Mouse (Mus musculus) cerebellum, adult 11-12 months (tissue): ENCODE measurements around the gene Shc3.

Experiments
- DNase-seq: peaks from one replicate; pipeline ENCODE4 v3.0.0; 2022

The Shc3 gene

DNA sequence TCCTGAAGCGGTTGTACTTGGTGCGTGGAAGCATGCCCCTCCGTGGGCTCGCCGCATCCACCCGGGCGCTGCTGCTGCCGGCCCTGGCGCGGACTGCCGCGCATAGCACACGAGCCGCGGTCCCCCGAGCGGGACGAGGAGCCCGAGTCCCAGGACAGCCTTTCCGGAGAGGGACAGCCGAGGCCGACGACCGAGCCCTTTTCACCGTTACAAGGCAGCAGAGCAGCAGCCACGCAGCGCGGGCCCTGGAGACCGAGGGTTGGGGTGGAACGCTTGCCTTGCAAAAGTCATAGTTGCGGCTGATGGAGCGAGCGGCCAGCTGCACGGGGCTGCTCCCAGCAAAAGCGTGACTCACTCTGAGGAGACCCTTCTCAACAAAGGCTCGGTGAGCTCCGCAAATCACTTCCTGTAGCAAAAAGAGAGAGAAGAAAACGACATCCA lies 1.8 kb downstream of the Shc3 start:
- no peak for DNase-seq

DNA sequence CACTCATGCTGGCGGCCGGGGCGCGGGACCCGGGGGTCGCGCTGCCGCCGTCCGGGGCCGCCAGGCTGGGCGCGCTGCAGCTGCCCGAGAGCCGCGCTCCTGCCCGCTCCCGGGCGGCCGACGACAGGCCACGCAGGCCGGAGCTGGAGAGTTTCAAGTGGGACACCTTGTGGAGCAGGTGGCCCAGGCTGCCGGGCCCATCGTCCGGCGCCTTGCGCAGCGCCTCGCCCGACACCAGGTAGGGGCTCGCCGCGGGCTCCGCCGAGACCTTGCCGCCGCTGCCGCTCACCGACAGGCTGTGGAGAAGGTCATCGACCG lies 2.2 kb downstream of the Shc3 start:
- DNase-seq = no peak

DNA sequence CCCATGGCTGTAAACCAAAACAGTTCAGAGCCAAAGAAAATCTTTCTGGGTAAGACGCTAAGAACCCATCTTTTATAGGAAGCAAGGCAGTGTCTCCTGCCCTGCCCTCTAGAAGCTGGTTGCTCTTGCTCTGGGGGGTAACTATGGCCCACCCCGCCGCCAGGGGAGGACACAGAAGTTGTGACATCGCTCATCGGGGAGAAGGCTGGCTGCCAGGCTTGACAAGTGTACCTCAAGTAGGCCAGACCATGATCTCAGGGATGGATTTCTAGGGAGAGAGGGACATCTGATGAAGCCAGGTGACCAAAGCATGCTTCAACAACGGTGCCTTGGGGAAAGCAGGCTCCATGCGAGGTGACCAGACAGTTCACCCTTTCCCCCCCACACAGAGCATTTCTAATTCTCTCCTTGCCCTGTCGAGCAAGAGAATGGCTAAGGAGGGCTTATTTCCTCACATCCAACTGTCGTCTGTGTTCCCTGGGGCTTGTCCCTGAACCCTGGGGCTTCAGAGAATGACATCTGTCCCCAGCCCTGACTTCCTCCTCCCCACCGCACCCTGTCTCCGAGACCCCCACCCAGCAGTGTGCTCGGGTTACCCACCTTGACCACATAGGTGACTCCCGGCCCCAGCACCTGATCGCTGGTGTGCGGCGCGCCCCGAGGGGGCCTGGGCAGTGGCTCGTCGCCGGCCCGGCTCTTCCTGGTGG lies 2.7 kb downstream of the Shc3 start:
- DNase-seq = no peak

DNA sequence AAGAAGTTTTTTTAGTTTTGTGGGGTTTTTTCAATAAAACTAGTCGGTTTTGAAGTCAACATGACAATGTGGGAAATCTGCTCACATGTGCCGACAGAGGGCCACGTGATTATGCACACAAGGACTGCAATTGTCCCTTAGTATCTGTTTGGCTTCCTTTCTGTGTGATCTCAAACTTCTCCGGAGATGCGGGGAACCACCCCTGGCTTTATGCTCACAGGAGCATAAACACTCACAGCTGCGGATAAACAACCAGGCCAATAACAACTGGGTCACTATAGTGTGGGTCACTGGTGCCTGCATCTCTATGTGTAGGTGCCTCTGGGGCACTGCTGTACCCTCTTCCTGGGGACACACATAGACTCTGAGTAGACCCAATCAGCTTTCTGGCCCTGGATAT lies 4.5 kb downstream of the Shc3 start:
- no peak for DNase-seq

DNA sequence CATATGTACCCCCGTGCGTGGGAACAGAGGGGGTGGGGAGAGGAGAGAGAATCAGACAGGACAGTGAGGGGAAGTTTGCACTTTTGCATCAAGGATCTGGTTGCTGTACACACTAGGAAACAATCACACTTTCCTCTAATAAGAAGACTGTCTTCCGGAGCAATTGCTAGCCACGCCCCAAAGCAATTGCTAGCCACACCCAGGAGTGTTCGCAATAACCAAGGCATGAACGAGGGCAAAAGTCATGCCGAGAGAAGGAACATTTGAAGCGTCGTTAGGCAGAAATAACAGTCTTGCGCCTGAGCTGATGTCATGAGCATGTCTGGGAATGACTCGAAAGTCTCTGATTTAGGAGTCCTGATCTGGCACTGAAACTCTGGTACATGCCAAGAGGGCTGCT lies 15.9 kb downstream of the Shc3 start:
- no peak for DNase-seq

DNA sequence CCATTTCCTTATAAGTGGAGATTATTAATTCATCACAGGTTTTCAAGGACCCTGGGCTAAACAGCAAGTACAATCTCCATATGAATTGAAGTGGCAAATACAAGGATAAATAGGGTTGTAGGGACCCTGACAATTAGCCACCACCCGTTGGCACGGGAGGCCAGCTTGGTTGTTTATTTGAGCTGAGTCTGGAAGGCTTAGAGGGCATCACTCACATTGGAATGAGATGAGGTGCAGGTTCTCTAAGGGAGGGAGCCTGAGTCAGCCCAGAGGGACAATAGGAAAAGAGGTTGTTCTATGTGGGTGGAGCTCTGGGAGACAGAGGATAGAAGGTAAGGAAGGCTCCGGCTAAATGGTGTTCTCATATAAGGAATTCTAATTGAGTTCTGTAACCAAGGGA lies 17.0 kb downstream of the Shc3 start:
- no peak for DNase-seq

DNA sequence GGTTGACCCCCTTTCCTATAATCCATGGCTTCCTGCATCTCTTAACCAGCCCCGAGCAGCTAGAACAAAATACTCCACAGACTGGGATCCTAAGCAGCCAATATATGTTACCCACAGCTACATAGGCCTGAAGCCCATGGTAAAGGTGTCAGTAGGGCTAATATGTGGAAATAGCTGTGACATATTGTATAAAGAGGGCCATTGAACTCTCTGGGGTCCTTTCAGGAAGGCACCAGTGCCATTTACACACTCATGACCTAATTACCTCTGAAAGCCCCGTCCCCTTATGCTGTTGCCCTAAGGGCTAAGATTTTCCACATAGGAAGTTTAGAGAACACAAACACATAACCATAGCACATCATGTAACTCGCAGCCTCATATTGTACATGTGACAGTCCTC lies 17.4 kb downstream of the Shc3 start:
- DNase-seq = no peak

DNA sequence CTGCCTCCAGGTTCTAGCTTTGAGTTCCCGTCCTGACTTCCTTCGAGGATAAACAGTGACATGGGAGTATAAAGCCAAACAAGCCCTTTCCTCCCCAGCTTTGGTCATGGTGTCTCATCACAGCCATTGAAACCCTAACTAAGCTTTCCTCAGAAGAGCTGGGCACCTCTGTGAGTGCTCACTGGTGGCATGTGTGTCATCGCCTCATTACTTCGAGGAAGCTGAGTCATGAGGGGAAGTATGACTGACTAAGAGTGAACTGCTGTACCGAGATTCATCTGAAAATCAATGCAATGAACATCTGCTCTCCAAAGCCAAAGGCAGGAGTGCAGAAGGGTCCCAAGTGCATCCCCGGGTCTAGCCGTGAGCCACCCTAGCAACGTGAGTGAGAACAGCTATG lies 29.4 kb downstream of the Shc3 start:
- DNase-seq = no peak

DNA sequence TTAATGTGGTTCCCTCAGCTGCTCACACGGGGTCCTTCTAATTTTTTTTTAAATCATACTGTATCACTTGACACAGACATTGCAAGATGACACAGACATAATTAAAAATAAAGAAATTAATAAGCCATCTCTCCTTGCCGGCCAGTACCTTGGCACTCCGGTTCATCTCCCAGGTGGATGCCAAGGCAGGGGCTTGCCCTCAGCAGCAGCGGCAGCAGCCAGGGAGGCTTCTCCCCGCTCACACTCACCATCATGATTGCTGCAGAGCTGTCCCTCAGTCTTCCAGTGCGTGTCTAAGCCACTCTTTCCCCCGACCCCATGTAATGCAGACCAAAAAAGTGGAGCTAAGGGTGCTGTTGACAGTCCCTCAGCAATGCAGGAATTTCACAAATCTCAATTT lies 33.9 kb downstream of the Shc3 start:
- DNase-seq = no peak

DNA sequence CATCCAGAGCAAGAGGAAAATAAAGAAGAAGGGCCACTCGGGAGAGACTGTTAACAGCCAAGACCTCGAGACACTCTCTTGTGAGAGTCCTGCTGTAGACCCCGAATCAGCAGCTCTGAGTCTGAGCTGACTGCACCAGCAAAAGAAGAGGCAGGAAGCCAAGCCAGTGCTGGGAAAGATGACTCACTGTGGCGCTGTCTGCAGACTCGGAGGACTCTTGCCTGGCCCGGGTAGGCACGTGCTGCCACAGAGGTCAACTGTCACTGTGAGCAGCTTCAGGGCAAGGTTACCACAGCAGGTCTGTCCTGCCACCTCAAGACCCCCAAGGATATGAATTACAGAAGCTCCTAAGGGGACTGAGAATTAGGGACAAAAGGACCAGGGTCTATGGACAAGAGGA lies 42.7 kb downstream of the Shc3 start:
- no peak for DNase-seq

DNA sequence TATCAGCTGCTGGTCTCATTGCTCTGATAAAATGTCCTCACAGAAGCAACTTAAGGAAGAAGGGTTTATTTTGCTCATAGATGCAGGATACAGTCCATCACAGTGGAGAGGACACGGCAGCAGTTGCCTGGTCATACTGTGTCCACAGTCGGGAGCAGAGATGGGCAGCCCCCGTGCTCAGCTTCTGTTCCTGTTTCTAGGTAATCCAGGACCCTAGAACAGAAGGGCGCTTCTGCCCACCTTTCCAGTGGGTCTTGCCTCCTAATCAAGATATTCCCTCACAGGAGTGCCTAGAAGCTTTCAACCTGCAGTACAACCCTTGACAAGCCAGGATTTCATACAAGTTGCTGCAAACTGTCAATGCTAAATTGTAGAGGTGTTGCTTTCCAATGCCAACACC lies 44.9 kb downstream of the Shc3 start:
- no peak for DNase-seq

DNA sequence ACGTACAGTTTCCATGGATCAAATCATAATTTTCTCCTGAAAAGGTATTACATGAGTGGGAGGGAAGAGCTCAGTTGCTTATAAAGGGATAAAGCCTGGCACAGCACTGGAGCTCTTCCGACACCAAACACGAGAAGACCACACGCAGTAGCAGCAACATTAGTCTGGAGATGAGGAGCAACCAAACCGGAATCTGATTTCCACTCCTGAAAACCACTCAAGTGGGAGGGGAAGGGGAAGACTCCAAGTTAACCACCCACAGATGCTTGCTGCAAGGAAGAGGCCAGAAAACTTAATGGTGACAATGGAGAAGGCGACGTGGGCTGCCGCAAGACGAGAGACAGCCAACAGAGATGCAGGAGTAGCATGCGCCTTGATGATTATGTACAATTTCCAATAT lies 45.9 kb downstream of the Shc3 start:
- DNase-seq = no peak

DNA sequence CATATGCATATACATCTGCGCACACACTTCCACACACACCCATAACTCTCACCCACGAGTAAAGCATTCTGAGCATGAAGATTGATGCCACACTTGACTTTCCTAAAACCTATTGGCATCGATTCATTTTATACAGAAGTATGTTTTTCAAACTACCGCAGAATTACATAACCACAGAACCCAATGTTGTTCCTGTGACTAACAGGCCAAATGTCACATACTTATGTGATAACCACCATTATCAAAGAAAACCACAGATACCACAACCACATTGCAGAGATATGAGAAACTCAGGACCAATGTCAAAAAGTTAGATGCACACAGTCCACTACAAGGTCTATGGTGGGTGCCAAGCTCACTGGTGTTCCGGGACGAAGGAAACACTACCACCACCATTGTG lies 50.3 kb downstream of the Shc3 start:
- DNase-seq = no peak

DNA sequence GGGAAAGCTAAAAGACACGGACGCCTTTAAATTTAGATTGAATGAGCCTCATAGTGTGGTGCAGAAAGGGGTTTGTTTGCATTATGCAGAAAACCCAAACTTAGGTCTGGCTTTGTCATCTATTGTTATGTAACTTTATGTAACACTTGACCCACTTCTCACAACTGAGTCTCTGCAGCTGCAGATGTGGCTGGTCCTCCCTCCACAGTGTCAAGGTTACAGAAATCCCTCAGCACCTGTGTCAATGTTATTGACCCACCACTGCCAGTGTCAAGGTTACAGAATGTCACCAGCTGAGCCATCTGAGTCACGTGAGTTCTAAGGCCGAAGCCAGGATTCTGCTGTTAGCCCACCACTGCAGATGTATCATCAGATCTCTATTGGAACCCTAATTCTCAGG lies 51.3 kb downstream of the Shc3 start:
- no peak for DNase-seq

DNA sequence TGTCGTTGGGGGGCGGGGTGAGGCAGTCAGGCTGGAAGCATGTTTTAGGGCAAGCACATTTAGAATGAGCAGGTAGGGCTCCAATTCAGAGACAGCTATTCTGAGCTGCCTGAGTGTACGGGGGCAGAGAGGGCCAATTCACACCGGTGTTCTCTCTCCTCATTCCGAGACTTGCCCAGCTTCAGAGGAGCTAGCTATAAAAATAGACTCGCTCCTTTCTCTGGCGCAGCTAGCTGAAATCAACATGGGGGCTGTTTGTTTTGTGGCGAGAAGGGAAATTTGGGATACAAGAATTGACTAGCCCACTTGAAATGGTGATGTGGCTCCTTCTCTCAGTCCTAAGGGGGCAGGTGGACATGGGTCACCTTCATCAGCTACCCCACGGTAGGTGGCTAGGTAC lies 60.4 kb downstream of the Shc3 start:
- DNase-seq = no peak

DNA sequence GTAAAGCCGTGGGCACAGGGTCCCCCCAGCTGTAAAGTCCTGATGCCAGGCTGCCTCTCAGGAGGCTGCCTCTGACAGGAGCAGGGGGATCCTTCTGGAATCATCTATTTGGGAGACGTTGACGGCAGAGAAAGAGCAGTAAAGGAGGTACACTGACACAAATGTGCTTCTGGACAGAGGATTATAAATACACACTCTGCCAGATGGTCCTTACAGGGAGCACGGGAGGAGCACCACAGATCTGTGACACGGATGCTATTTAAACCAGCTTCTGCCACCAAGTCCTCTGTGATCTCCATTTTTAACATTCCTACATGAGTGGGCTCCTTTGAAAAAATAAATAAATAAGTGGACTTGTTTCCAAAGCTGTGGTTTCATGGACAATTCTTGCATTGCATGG lies 63.5 kb downstream of the Shc3 start:
- no peak for DNase-seq

DNA sequence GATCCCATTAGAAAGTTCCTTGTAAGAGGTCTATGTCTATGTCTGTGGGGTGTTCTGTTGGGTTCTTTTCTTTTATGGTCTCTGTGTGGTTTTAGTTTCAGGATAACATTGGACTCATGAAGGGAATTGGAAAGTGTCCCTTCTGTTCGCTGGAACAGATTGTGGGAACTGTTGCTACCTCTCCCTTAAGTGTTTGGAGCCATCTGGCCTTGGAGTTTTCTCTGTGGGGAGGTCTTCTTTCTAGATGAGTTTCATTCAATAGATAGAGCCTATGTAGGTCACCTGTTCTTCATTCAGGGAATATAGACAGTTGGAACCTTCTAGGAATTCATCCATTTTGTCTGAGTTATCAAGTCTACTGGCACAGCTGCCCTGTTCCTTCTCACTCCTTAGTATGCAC lies 69.5 kb downstream of the Shc3 start:
- no peak for DNase-seq

DNA sequence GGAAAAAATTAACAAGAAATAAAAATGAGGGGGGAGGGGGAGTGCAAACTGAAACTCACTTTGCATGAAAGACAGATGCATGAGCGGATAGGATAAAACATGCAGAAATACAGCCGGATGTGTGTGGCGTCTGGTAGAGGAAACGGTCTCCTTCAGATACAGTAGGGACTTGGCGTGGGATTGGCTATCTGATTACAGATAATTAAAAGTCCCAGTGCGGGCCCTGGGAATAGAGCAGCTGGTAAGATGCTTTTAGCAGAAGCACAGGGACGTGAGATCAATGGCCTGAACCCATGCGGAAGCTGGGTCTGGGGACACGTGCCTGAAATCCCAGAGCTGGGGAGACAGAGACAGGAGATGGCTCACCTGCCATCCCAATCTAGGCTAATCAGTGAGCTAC lies 75.5 kb downstream of the Shc3 start:
- no peak for DNase-seq

DNA sequence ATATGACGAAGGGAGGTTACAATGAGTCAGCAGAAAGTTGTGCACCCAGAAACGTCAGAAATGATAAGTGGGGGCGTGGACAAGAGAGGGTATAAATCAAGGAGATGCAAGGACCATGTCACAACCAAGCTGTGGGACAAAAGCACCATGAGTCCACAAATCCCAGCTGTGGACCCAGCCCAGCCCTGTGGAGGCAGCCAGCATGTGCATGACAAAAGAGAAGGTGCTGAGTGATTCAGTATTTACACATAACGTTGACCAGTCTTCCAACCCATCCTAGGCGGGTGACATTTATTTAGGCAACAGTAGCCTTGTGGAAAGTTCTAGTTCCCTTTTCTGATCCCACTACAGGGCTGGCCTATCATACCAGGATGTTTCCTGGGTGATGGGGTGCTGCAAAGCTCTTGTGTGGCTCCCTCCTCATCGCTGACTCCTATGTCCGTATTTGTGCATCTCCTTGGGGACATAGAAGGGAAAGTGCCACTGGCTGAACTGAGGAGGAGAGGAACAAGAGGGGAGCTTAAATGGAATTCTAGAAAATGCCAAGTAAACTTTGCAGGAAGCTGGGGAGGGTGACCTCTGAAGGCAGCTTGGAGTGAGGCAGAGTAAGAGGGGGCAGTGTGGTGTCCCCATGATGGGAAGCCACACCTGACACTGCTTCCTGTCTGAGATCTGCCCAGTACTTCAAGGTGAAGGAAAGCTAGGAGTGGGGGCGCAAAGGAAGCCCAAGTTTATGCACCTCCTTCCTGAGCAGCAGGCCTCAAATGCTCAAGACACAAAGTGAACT lies 77.4 kb downstream of the Shc3 start:
- no peak for DNase-seq

DNA sequence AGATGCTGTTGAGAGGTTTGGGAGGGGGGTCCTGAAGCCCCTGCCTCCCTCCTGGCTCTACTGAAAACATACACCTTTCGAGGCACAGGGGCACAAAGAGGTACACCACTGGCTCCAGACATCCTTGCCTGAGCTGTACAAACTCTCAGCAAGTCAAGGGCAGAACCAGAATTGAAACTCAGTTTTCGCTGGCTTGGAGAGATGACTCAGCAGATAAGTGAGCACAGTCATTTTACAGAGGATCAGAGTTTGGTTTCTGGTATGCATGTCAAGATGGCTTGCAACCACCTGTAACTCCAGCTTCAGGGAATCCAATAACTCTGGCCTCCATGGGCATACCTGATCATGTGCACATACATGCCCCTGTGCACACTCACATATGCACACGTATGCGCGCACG lies 79.0 kb downstream of the Shc3 start:
- no peak for DNase-seq

DNA sequence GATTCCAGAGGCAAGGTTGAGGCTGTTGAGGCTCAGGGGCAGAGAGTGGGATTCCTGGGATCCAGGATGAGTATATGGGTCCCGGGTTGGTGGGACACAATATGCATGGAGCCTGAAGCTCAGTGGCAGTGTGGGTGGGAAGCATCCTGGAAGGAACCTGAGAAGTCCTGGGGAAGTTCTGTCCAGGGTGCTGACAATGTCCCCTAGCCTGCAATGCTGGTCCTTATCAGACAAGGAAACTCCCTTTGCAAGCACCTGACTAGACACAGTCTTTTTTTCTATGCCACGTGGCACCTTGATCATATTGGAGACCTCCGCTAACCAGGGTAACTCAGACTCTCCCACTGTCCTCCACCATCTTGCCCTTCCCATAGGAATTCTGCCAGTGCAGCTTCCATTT lies 80.3 kb downstream of the Shc3 start:
- no peak for DNase-seq

DNA sequence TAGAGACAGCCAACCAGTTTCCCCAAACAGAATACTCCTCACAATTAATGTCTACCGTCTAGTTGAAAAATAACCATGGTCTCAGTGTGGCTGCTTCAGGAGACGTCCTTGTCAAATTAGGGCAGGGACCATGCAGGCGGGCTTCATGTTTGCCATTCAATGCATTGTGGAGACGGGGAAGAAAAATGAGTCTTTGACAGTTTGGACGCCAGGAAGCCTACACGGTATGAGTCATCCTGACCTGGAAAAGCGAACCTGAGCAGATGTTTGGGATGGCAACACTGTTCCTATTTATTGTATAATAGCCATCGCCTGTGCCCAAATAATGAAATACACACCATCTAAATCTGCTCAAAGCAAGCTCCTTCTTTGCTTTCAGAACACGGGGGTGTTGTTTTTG lies 83.9 kb downstream of the Shc3 start:
- DNase-seq = no peak

DNA sequence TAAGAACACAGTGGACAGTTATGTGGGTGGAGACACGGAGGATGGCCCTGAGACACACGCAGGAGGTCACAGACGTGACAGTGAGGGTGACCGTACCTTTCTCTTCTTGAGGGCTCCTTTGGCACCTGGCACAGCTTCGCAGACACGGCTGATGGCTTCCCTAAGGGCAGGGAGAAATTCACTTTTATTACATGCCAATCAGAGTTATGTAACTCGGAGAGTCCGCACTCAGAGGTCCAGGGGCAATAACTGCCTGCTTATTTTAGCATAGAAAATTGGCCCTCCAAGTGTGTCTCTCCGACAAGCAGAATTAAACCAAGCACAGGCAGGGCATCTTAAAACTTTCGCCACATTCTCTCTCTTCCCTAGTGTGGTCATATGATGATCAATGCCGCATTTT lies 86.4 kb downstream of the Shc3 start:
- no peak for DNase-seq

DNA sequence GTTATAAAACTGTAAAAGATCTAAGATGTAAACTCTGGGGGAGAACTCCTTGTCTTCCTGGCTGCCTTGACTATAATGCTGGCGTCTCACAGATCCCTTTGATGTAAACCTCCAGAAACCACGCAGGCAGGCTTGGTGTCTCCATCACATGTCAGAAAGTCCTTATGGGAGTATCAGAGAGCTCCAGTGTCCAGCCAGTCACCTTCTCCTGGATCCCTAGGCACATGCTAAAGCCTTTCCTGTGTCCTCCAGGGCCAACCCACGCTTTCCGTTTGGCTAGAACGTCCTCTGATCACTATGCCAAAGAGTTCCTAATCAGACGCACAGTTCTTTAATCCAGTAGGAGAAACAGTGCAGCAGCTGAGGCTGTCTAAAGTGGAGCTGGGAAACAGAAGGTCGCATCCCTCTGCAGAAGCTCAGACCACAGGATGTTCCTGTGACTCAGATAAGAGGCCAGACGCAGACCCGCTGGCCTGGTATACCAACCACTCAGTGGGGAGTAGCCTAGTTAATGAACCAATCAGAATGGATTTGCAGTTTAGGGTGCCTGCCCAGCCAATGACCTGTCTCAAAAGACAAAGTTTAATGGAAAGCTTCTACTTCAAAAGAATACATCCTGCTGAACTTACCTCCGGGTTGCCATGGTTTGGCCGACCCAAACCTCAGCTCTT lies 88.7 kb downstream of the Shc3 start:
- peak; percentile 5 for DNase-seq

DNA sequence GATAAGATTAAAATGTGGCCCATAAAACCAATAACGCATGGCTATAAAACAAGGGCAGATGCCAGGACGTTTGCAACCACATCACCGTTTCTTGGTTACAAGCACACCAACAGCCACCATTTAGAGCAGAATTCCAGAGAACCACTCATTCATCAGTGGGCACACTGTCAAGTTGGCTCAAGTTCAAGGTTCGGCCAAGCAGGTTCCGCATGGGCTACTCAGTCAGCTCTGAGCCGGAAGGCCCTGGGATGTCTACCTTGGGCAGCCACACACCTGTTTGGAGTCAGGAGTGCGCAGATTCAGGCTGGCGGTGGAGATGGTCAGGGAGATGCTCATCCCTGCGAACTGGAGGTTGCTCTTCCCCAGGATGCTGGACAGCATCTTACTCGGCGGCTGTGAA lies 89.4 kb downstream of the Shc3 start:
- peak; percentile 26 for DNase-seq
